Mouse (Mus musculus) heart, adult 2 months (tissue): ENCODE measurements at regions not wholly inside any gene's neighbourhood (a gene's known extent, or its start where the extent isn't known, plus 50 kb on each side); places are given as distances from the start of the nearest gene placed in this dataset.

Experiments used
- DNase-seq, 2 experiments: peaks; one replicate each; pipeline ENCODE4 v3.0.0; 2021
- H3K27ac ChIP-seq: fragments of 200-600 bp; 2 replicates; pipeline ENCODE4 v1.8.1; 2022
- H3K27me3 ChIP-seq: fragments of 200-500 bp; 2 replicates; pipeline ENCODE4 v1.6.1; 2012; ENCODE audit warnings: mild to moderate bottlenecking, low read length, inconsistent platforms, mixed read lengths; ENCODE audit not compliant: control insufficient read depth, insufficient read depth
- H3K36me3 ChIP-seq: fragments of 200-500 bp; 2 replicates; pipeline ENCODE4 v1.6.1; 2012; ENCODE audit warnings: low read length, inconsistent platforms; ENCODE audit not compliant: control insufficient read depth, insufficient read depth
- H3K4me1 ChIP-seq: fragments of 200-500 bp; 2 replicates; pipeline ENCODE4 v1.6.1; 2011; ENCODE audit warnings: low read length; ENCODE audit not compliant: control insufficient read depth, insufficient read depth
- H3K4me3 ChIP-seq: fragments of 200-600 bp; 2 replicates; pipeline ENCODE4 v1.8.1; 2022
- H3K79me2 ChIP-seq: fragments of 200-500 bp; replicated peaks from 2 replicates; pipeline ENCODE4 v1.6.1; 2012; ENCODE audit warnings: mild to moderate bottlenecking, inconsistent platforms, low read length, moderate library complexity, mixed read lengths; ENCODE audit not compliant: control insufficient read depth, insufficient read depth
- H3K9ac ChIP-seq: fragments of 200-500 bp; 2 replicates; pipeline ENCODE4 v1.6.1; 2012; ENCODE audit warnings: low read depth, mild to moderate bottlenecking, control low read depth, inconsistent platforms, low read length, mixed read lengths
- CTCF ChIP-seq: fragments of 200-600 bp; IDR thresholded peaks from 2 replicates; pipeline ENCODE4 v1.8.1; 2022; ENCODE audit warnings: antibody characterized with exemption, mild to moderate bottlenecking, moderate library complexity
- EP300 ChIP-seq: fragments of 200-500 bp; IDR thresholded peaks from 2 replicates; pipeline ENCODE4 v1.6.1; 2011; ENCODE audit warnings: low read depth, low read length, control low read depth; ENCODE audit not compliant: insufficient read depth
- POLR2A ChIP-seq: fragments of 200-500 bp; IDR thresholded peaks from 2 replicates; pipeline ENCODE4 v1.6.1; 2011; ENCODE audit warnings: mild to moderate bottlenecking, low read depth, low read length, control low read depth; ENCODE audit not compliant: insufficient read depth
- WGBS: fragments of 180-500 bp; shearing (Covaris S2); methylation state at CpG from one replicate; pipeline ENCODE4 v1.1.7; 2018; 5-methylcytosine and 5-hydroxymethylcytosine counted together
- intact Hi-C: fragments of 180-260 bp; cut with DNase I; formaldehyde crosslinking; loops from one replicate; pipeline ENCODE4 v1.15.1; 2025

- no peak for TF ChIP-seq POLR2A
- no peak for TF ChIP-seq CTCF
- TF ChIP-seq EP300 = no peak
- Histone ChIP-seq H3K79me2 (no peaks in the 10 kb centered on the region), H3K36me3 (no peaks in the 10 kb centered on the region), H3K9ac (no peak overlapping the region), H3K27me3 (no peaks in the 10 kb centered on the region), H3K27ac (no peak overlapping the region), H3K4me1 (no peaks in the 10 kb centered on the region), H3K4me3 (no peak overlapping the region)
- WGBS = 86% methylated on average over 6 of the region's 6 CpGs
- intact Hi-C loops = no loop called here
- no peak for DNase-seq
Observed at GRCm38 (mm10) chr12:12710184-12710609, 231.5 kb downstream of the Mycn start.

- no peaks in the 10 kb centered on the region for H3K4me1 ChIP-seq
- no peak overlapping the region for H3K9ac ChIP-seq
- TF ChIP-seq EP300 (no peak), POLR2A (no peak)
- no peaks in the 10 kb centered on the region for H3K36me3 ChIP-seq
- no peaks in the 10 kb centered on the region for H3K79me2 ChIP-seq
- intact Hi-C loops = no loop called here
- no peak overlapping the region for H3K4me3 ChIP-seq
- H3K27me3 ChIP-seq = no peaks in the 10 kb centered on the region
- H3K27ac ChIP-seq = no peak overlapping the region
- WGBS = 54% methylated on average over 14 of the region's 14 CpGs
- no peak for DNase-seq
Observed at GRCm38 (mm10) chr12:12708954-12709523, 232.7 kb downstream of the Mycn start.

GRCm38 (mm10) chr12:12706326-12706920, 235.3 kb downstream of the Mycn start:
- no peak for TF ChIP-seq POLR2A
- TF ChIP-seq CTCF = no peak
- TF ChIP-seq EP300 = no peak
- Histone ChIP-seq H3K36me3 (no peaks in the 10 kb centered on the region), H3K4me1 (no peaks in the 10 kb centered on the region; the same call in 1 of the 2 replicates), H3K79me2 (no peaks in the 10 kb centered on the region), H3K27me3 (no peaks in the 10 kb centered on the region), H3K27ac (no peak overlapping the region), H3K4me3 (no peak overlapping the region), H3K9ac (no peak overlapping the region)
- WGBS = 95% methylated on average over 14 of the region's 14 CpGs
- intact Hi-C loops = no loop called here
- no peak for DNase-seq

- H3K36me3 ChIP-seq = no peaks in the 10 kb centered on the region
- intact Hi-C loops = no loop called here
- 39% methylated on average over 3 of the region's 3 CpGs for WGBS
- H3K79me2 ChIP-seq = no peaks in the 10 kb centered on the region
- no peak overlapping the region for H3K4me3 ChIP-seq
- DNase-seq = no peak
- H3K4me1 ChIP-seq = no peaks in the 10 kb centered on the region; the same call in 1 of the 2 replicates
- no peaks in the 10 kb centered on the region for H3K27me3 ChIP-seq
- H3K9ac ChIP-seq = no peak overlapping the region
- no peak overlapping the region for H3K27ac ChIP-seq
- TF ChIP-seq CTCF (no peak), EP300 (no peak), POLR2A (no peak)
Observed at GRCm38 (mm10) chr12:12701735-12702134, 240.0 kb downstream of the Mycn start.

GRCm38 (mm10) chr12:12701060-12701667, 240.6 kb downstream of the Mycn start:
- DNase-seq = no peak
- intact Hi-C loops = no loop called here

More at GRCm38 (mm10) chr12:12701060-12701667, 240.6 kb downstream of the Mycn start:
- Histone ChIP-seq H3K36me3 (no peaks in the 10 kb centered on the region), H3K27ac (no peak overlapping the region), H3K4me1 (no peaks in the 10 kb centered on the region; the same call in 1 of the 2 replicates), H3K79me2 (no peaks in the 10 kb centered on the region), H3K4me3 (no peak overlapping the region), H3K27me3 (no peaks in the 10 kb centered on the region), H3K9ac (no peak overlapping the region)
- no peak for TF ChIP-seq POLR2A
- TF ChIP-seq EP300 = no peak
- no peak for TF ChIP-seq CTCF
- WGBS = 73% methylated on average over 7 of the region's 7 CpGs
